Mouse (Mus musculus) testis, adult 2 months (tissue): ENCODE measurements at regions not wholly inside any gene's neighbourhood (a gene's known extent, or its start where the extent isn't known, plus 50 kb on each side); places are given as distances from the start of the nearest gene placed in this dataset.

ENCODE experiments used
- H3K27ac ChIP-seq: fragments of 200-500 bp; 2 replicates; pipeline ENCODE4 v1.5.1; 2012; ENCODE audit warnings: low read depth, low read length; ENCODE audit not compliant: control insufficient read depth, insufficient read depth
- H3K27me3 ChIP-seq: fragments of 200-500 bp; 2 replicates; pipeline ENCODE4 v1.6.1; 2012; ENCODE audit warnings: mild to moderate bottlenecking, low read length, moderate library complexity; ENCODE audit not compliant: control insufficient read depth, insufficient read depth
- H3K36me3 ChIP-seq: fragments of 200-500 bp; 2 replicates; pipeline ENCODE4 v1.6.1; 2012; ENCODE audit warnings: mild to moderate bottlenecking, low read length; ENCODE audit not compliant: control insufficient read depth, insufficient read depth
- H3K4me1 ChIP-seq: fragments of 200-500 bp; 2 replicates; pipeline ENCODE4 v1.6.1; 2012; ENCODE audit warnings: low read length; ENCODE audit not compliant: control insufficient read depth, insufficient read depth
- H3K4me3 ChIP-seq: fragments of 200-500 bp; 2 replicates; pipeline ENCODE4 v1.5.1; 2012; ENCODE audit warnings: low read depth, mild to moderate bottlenecking, low read length, moderate library complexity, mixed read lengths; ENCODE audit not compliant: control insufficient read depth
- CTCF ChIP-seq: fragments of 200-500 bp; IDR thresholded peaks from 2 replicates; pipeline ENCODE4 v1.5.1; 2012; ENCODE audit warnings: low read depth, mild to moderate bottlenecking, inconsistent platforms, low read length, moderate library complexity; ENCODE audit not compliant: control insufficient read depth, insufficient read depth, insufficient replicate concordance
- POLR2A ChIP-seq: fragments of 200-500 bp; IDR thresholded peaks from 2 replicates; pipeline ENCODE4 v1.6.1; 2012; ENCODE audit warnings: low read depth, mild to moderate bottlenecking, inconsistent platforms, low read length, moderate library complexity; ENCODE audit not compliant: control insufficient read depth

DNA sequence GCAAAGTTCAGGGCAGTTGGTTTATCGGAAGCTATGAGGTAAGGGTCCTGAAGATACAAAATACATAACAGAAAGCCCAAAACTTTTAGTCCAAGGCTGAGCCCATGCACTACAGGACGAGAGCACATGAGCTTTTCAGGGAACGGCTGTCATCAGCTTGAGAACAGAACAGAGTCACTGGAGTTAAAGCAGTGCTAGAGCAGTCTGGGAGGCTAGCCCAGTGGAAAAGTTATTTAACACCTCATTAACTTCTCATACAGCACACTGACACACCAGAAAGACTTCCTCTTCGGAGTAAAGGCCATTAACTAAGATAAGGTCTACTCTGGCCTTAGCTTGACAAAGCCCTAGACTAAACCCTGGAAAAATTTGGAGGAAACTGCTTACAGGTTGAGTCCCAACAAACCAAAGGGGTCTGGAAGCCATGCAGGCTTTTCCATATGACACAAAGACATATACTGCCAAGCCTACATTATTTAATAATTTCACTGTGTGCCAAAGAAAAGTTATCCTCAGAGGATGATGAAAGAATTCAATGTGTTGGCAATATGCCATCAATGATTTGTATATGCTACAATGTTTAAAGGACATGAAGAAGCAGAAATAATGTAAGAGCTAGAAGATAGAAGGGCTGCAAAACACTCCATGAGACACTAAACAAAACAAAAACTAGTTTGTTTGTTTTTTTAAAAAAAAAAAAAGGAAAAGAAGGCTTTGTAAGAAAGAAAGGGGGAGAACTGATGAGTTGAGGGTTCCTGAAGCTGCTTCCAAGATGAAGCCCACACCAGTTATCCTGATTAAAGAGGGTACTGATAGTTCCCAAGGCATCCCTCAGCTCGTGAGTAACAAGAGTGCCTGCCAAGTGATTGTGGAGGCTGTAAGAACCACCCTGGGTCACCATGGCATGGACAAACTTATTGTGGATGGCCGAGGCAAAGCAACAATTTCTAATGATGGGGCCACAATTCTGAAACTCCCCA is 232.3 kb upstream of the Rack1 start:
- Histone ChIP-seq H3K4me3 (no peak overlapping the region), H3K36me3 (no peaks in the 10 kb centered on the region), H3K27ac (no peak overlapping the region), H3K27me3 (no peaks in the 10 kb centered on the region), H3K4me1 (no peaks in the 10 kb centered on the region)
- no peak for TF ChIP-seq POLR2A
- no peak for TF ChIP-seq CTCF

GRCm38 (mm10) chr11:48558053-48558452 is 242.1 kb upstream of the Rack1 start:
- no peak overlapping the region for H3K27ac ChIP-seq
- no peak overlapping the region for H3K4me3 ChIP-seq
- no peaks in the 10 kb centered on the region for H3K36me3 ChIP-seq
- H3K27me3 ChIP-seq = no peaks in the 10 kb centered on the region
- no peaks in the 10 kb centered on the region for H3K4me1 ChIP-seq
- TF ChIP-seq CTCF (no peak), POLR2A (no peak)

DNA sequence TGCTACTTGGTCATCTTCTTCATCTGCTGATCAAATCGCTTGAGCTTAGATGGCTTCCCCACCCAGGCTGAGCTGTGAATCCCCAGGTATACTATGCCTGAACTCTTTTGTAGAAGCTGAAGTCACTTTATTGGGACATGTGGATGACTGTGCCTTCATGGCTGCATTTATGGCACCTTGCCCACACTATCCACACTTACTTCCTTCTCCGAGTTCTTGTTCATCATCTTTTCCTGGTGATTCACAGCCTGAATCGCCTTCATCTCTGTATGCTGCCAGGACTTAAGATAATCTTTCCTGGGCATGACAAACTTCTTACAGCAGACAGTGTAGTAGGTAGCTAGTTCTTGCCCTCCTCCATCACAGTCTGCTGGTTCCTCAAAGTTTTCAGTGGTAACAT is 248.1 kb upstream of the Rack1 start:
- Histone ChIP-seq H3K4me3 (no peak overlapping the region), H3K27me3 (no peaks in the 10 kb centered on the region), H3K27ac (no peak overlapping the region), H3K36me3 (no peaks in the 10 kb centered on the region), H3K4me1 (no peaks in the 10 kb centered on the region)
- TF ChIP-seq CTCF (no peak), POLR2A (no peak)

DNA sequence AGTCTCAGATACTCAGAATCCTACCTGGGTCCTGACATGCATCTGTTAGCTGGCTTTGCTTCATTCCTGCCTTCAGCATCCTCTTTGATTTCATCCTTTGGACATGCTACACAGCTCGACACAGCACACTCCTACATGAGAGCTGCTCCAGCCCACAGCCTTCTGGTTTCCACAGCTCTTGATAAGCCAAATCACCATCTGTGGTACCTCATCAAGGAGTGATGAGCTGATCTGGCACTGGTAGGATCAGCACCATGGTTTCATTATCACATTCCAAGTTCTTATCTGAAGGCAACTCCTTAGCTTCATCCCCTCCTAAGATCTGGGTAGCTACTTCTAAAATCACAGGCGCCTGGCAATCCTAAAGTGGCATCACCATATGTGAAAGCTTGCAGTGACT is 248.9 kb upstream of the Rack1 start:
- Histone ChIP-seq H3K27ac (no peak overlapping the region), H3K27me3 (no peaks in the 10 kb centered on the region), H3K4me3 (no peak overlapping the region), H3K4me1 (no peaks in the 10 kb centered on the region), H3K36me3 (no peaks in the 10 kb centered on the region)
- TF ChIP-seq CTCF (no peak), POLR2A (no peak)

DNA sequence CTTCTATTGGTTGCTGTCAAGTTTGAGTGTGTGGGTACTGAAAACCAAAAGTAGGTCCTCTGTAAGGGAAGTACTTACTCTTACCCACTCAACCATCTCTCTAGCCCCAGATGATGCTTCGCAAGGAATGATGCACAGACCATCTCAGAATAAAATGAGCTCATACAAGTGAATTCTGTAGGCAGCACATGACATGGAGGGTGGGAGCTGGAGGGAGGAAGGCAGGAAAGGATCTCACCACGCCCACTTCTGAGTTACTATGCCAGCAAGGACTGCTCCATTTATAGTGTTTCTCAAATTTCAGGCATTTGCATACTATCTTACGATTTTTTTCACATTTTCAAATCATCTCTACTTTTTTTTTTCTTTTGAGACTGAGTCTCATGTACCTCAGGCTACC is 273.8 kb upstream of the Rack1 start:
- Histone ChIP-seq H3K36me3 (no peaks in the 10 kb centered on the region), H3K27ac (no peak overlapping the region), H3K4me3 (no peak overlapping the region), H3K4me1 (peaks cover 3% of the 10 kb centered on the region; the same call in 1 of the 2 replicates), H3K27me3 (no peaks in the 10 kb centered on the region)
- TF ChIP-seq CTCF (no peak), POLR2A (no peak)

DNA sequence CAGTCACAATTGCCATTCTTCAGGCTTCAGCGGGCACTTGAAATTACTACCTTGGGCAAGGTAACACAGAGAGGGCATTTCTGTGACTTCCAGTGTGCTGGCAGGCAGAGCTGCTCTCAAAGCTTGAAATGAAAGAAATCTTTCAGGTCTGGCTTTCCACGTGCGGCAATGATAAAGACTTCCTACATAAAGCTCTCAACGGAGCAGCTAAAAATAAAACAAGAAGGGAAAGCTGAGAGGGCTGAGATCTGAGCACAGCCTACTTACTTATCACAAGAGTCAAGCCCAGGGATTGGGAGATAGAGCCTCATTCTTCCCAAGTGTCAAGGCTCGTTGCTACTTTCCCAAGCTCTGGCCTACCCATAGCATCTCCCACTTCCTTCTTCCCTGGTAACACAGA is 274.6 kb upstream of the Rack1 start:
- Histone ChIP-seq H3K27ac (no peak overlapping the region), H3K4me3 (no peak overlapping the region), H3K4me1 (peaks cover 3% of the 10 kb centered on the region; the same call in 1 of the 2 replicates), H3K27me3 (no peaks in the 10 kb centered on the region), H3K36me3 (no peaks in the 10 kb centered on the region)
- no peak for TF ChIP-seq CTCF
- no peak for TF ChIP-seq POLR2A

- Histone ChIP-seq H3K36me3 (no peaks in the 10 kb centered on the region), H3K27ac (no peak overlapping the region), H3K4me3 (no peak overlapping the region), H3K4me1 (no peaks in the 10 kb centered on the region), H3K27me3 (no peaks in the 10 kb centered on the region)
- TF ChIP-seq CTCF = no peak
- TF ChIP-seq POLR2A = no peak
Measured at GRCm38 (mm10) chr11:48506886-48507285, 293.2 kb upstream of the Rack1 start.
